Mouse (Mus musculus) MEL (cell line): Measurements from ENCODE around the gene Scaf11.

Source experiments
- CTCF ChIP-seq, 3 experiments: IDR thresholded peaks in 2 of 3; conservative IDR thresholded peaks in 1 of 3; 2 replicates each; pipeline ENCODE4 v1.5.1; 2011 to 2012; ENCODE audit warnings: low read length in 3 of 3, low read depth in 2 of 3, mild to moderate bottlenecking in 2 of 3, improper control_type of control experiment in 1 of 3, inconsistent platforms in 1 of 3, mixed read lengths in 1 of 3, moderate library complexity in 1 of 3; ENCODE audit not compliant: control insufficient read depth in 1 of 3, insufficient read depth in 1 of 3, poor library complexity in 1 of 3, severe bottlenecking in 1 of 3
- EP300 ChIP-seq, 2 experiments: IDR thresholded peaks; 2 replicates each; pipeline ENCODE4 v1.6.1; 2011; ENCODE audit warnings: improper control_type of control experiment in 2 of 2, low read length in 2 of 2, low read depth in 1 of 2, mild to moderate bottlenecking in 1 of 2
- ETS1 ChIP-seq: IDR thresholded peaks from 2 replicates; pipeline ENCODE4 v1.6.1; 2012; ENCODE audit warnings: low read depth, mild to moderate bottlenecking, inconsistent platforms, low read length, improper control_type of control experiment, moderate library complexity
- MAX ChIP-seq: IDR thresholded peaks from 2 replicates; pipeline ENCODE4 v1.6.1; 2011; ENCODE audit warnings: low read length, improper control_type of control experiment
- MEF2A ChIP-seq: IDR thresholded peaks from 2 replicates; pipeline ENCODE4 v1.6.1; 2014; ENCODE audit warnings: low read depth, mild to moderate bottlenecking, inconsistent platforms, low read length, improper control_type of control experiment; ENCODE audit not compliant: poor library complexity, insufficient replicate concordance, severe bottlenecking; ENCODE audit errors: extremely low read depth

DNA sequence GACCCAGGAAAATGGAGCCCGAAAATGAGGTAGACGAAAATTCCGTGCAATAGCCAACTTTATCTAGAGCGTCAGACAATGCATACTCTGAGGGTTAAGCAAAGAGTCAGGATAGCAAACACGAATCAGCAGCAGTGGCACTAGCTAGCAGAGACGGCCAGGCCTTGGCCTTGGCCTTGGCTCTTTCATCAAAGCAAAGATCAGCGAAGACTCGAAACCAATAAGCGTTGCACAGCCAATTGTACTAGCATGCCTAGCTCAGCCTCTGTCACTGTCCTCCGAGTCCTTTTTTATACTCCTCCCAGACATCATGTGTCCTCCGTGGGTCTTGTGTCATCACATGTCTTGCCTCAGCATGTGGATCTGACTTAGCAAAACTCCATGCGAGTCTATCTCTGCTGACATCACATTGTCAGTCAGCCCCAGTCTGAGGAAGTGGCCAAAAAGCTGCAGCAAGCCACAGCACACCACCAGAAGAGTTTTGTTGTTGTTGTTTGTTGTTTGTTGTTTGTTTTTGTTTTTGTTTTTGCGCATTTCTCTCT is 5.8 kb upstream of the Scaf11 start:
- no peak for TF ChIP-seq MEF2A
- no peak for TF ChIP-seq ETS1
- TF ChIP-seq CTCF (IDR thresholded peaks at IDR 0.05 in 2 of 3, conservative IDR thresholded peaks at IDR 0.05 in 1 of 3; ENCODE audit: control insufficient read depth in 1 of 3, insufficient read depth in 1 of 3, low read depth in 2 of 3, low read length in 3 of 3, poor library complexity in 1 of 3, severe bottlenecking in 1 of 3), result no peak
- TF ChIP-seq MAX, result no peak
- no peak for TF ChIP-seq EP300 (IDR thresholded peaks at IDR 0.05; ENCODE audit: low read depth in 1 of 2, low read length in 2 of 2)
